Mouse (Mus musculus) liver, embryonic 13.5 days (tissue): Measurements from ENCODE around the gene Net1. TPM values are rescaled to one million over a fixed set of nuclear protein-coding genes. Genes with fewer than 3 reads are reported as not detected.

Source experiments
- ATAC-seq: fragments of 200-750 bp; cut with Nextera tagmentation; 2 replicates; pipeline ENCODE4 v1.8.0; 2017; ENCODE audit warnings: low read depth, mild to moderate bottlenecking, moderate number of reproducible peaks, moderate library complexity
- DNase-seq: peaks from one replicate; pipeline ENCODE4 v3.0.0; 2022
- H3K27ac ChIP-seq: fragments of 300-500 bp; sonication (generic); 2 replicates; pipeline ENCODE4 v1.5.1; 2015; ENCODE audit warnings: moderate library complexity, mild to moderate bottlenecking, inconsistent platforms
- H3K27me3 ChIP-seq: fragments of 300-500 bp; sonication (generic); 2 replicates; pipeline ENCODE4 v1.6.1; 2015; ENCODE audit warnings: mild to moderate bottlenecking, inconsistent platforms
- H3K36me3 ChIP-seq: fragments of 300-500 bp; sonication (generic); 2 replicates; pipeline ENCODE4 v1.6.1; 2015; ENCODE audit warnings: mild to moderate bottlenecking, inconsistent platforms
- H3K4me1 ChIP-seq: fragments of 300-500 bp; sonication (generic); replicated peaks from 2 replicates; pipeline ENCODE4 v1.6.1; 2015; ENCODE audit warnings: inconsistent platforms
- H3K4me2 ChIP-seq: fragments of 300-500 bp; sonication (generic); 2 replicates; pipeline ENCODE4 v1.6.1; 2015; ENCODE audit warnings: inconsistent platforms, mild to moderate bottlenecking, moderate library complexity
- H3K4me3 ChIP-seq: fragments of 300-500 bp; sonication (generic); replicated peaks from 2 replicates; pipeline ENCODE4 v1.5.1; 2015; ENCODE audit warnings: mild to moderate bottlenecking, inconsistent platforms
- H3K9ac ChIP-seq: fragments of 300-500 bp; sonication (generic); 2 replicates; pipeline ENCODE4 v1.6.1; 2015; ENCODE audit warnings: mild to moderate bottlenecking, inconsistent platforms
- H3K9me3 ChIP-seq: fragments of 300-500 bp; sonication (generic); replicated peaks from 2 replicates; pipeline ENCODE4 v1.6.1; 2016; ENCODE audit warnings: inconsistent platforms
- WGBS: fragments of 180-500 bp; shearing (Covaris S2); methylation state at CpG from one replicate; pipeline ENCODE4 v1.1.7; 2015; ENCODE audit not compliant: insufficient replicate concordance; 5-methylcytosine and 5-hydroxymethylcytosine counted together
- polyA plus RNA-seq: library from polyadenylated mRNA; unstranded; fragments of >200 nt; fragmentation: Nextera tagmentation; extraction: Ambion mirVana; gene quantifications from 2 replicates; pipeline ENCODE4 v1.2.1, GENCODE M21; 2015

Net1 gene
- polyA plus RNA-seq, result 53.6 and 66.0 TPM in 2 replicates

- H3K36me3 ChIP-seq, result peaks cover 13% of the 10 kb centered on the region
- no peaks in the 10 kb centered on the region for H3K27me3 ChIP-seq
- ATAC-seq, result peak; percentile 93
- H3K4me1 ChIP-seq, result peaks cover 30% of the 10 kb centered on the region
- peak within 1 kb of the TSS; percentile 90 for H3K4me3 ChIP-seq
- no peaks in the 10 kb centered on the region for H3K9me3 ChIP-seq
- H3K9ac ChIP-seq, result peak within 1 kb of the TSS; percentile 91
- WGBS, result under 1% methylated on average over 52 of the region's 52 CpGs
- peak; percentile 86 for DNase-seq
- peak within 1 kb of the TSS; percentile 72 for H3K27ac ChIP-seq
- H3K4me2 ChIP-seq, result peak within 1 kb of the TSS; percentile 73
These were observed at the start of gene Net1, which contains the start of gene Tubal3 for GRCm38 (mm10) chr13:3917571-3918311. Gene Net1 (minus strand): TSS chr13:3918220. Gene Tubal3 (plus strand): TSS chr13:3918274.

GRCm38 (mm10) chr13:3951198-3951914 lies 33.3 kb upstream of the Net1 start:
- WGBS, result 60% methylated on average over 6 of the region's 6 CpGs
- H3K4me3 ChIP-seq, result no peak overlapping the region

GRCm38 (mm10) chr13:3949477-3949876 lies 31.5 kb upstream of the Net1 start:
- Histone ChIP-seq H3K9ac (no peak overlapping the region), H3K27ac (no peak overlapping the region), H3K4me3 (no peak overlapping the region), H3K4me1 (no peaks in the 10 kb centered on the region), H3K4me2 (no peak overlapping the region), H3K36me3 (no peaks in the 10 kb centered on the region), H3K27me3 (no peaks in the 10 kb centered on the region), H3K9me3 (no peaks in the 10 kb centered on the region)
- ATAC-seq, result no peak
- DNase-seq, result no peak
- 74% methylated on average over 4 of the region's 4 CpGs for WGBS

More at GRCm38 (mm10) chr13:3951198-3951914, 33.3 kb upstream of the Net1 start:
- no peaks in the 10 kb centered on the region for H3K9me3 ChIP-seq
- no peaks in the 10 kb centered on the region for H3K36me3 ChIP-seq
- DNase-seq, result no peak
- no peak overlapping the region for H3K27ac ChIP-seq
- H3K4me2 ChIP-seq, result no peak overlapping the region
- no peak overlapping the region for H3K9ac ChIP-seq
- ATAC-seq, result no peak
- H3K27me3 ChIP-seq, result no peaks in the 10 kb centered on the region
- H3K4me1 ChIP-seq, result no peaks in the 10 kb centered on the region

DNA sequence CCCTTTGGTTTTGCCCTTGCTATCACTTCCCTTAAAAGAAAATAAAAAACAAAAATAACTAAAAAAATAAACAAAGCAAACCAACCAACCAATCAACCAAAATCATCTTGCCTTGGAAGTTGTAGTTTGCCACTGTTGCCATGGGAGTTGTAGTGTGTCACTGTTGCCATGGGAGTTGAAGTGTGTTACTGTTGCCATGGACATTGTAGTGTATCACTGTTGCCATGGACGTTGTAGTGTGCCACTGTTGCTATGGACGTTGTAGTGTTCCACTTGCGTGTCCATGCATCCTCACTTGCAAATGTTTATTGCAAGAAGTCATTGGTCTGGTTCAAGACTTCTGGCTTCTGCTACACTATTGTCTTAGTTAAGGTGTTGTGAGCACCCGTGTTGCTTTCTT lies 29.2 kb upstream of the Net1 start:
- H3K36me3 ChIP-seq, result no peaks in the 10 kb centered on the region
- H3K27ac ChIP-seq, result no peak overlapping the region
- 67% methylated on average over 4 of the region's 4 CpGs for WGBS
- no peaks in the 10 kb centered on the region for H3K9me3 ChIP-seq
- DNase-seq, result no peak
- H3K27me3 ChIP-seq, result no peaks in the 10 kb centered on the region
- H3K4me3 ChIP-seq, result no peak overlapping the region
- H3K9ac ChIP-seq, result no peak overlapping the region
- ATAC-seq, result no peak
- no peak overlapping the region for H3K4me2 ChIP-seq
- no peaks in the 10 kb centered on the region for H3K4me1 ChIP-seq

GRCm38 (mm10) chr13:3945249-3945648 lies 27.2 kb upstream of the Net1 start, which contains the start of gene Ucn3:
Gene Ucn3 (minus strand): TSS chr13:3945349.
- DNase-seq, result no peak
- WGBS, result 57% methylated on average over 2 of the region's 2 CpGs
- Histone ChIP-seq H3K4me3 (no peak within 1 kb of the TSS), H3K9ac (no peak within 1 kb of the TSS), H3K4me1 (no peaks in the 10 kb centered on the region), H3K27ac (no peak within 1 kb of the TSS), H3K4me2 (no peak within 1 kb of the TSS), H3K27me3 (no peaks in the 10 kb centered on the region), H3K9me3 (no peaks in the 10 kb centered on the region), H3K36me3 (no peaks in the 10 kb centered on the region)
- no peak for ATAC-seq

DNA sequence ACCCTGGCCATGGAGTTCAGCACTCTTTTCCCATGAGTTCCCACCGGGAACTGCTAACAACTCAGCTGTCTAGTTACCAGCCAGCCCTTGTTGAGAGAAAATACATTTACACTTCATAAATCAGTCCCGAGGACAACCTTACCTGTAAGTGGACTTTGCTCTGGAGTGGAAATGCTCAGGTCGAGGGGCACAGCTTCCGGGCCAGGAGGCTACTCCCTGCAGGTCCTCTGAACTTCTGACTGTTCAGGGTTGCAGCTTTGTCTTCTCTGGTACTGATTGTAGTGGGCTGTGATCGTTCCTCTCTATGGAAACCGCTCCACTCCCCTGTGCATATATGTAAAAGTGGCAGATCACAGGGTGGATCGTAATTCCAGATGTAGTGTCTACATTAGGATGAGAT lies 26.7 kb upstream of the Net1 start:
- no peaks in the 10 kb centered on the region for H3K27me3 ChIP-seq
- no peak for ATAC-seq
- H3K4me2 ChIP-seq, result no peak overlapping the region
- H3K4me3 ChIP-seq, result no peak overlapping the region
- DNase-seq, result no peak
- 58% methylated on average over 7 of the region's 7 CpGs for WGBS
- no peaks in the 10 kb centered on the region for H3K9me3 ChIP-seq
- H3K36me3 ChIP-seq, result no peaks in the 10 kb centered on the region
- no peak overlapping the region for H3K9ac ChIP-seq
- H3K4me1 ChIP-seq, result no peaks in the 10 kb centered on the region
- no peak overlapping the region for H3K27ac ChIP-seq

DNA sequence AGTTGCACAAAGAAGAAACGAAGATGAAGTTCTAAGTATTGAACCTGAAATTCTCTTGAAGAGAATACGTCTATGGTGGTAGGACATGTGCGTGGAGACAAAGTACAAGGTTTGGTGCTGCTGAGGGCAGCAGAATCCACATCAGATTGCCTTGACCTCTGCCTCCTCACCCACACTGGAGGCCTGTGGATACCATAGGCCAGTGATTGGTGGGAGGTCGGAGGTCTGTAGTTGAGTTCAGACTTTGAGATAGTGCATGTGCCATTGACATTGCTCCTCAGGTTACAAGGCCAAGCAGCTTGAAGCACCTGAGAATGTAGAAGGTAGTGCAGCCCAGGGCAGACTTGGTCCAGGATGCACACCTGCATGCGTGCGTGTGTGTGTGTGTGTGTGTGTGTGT lies 8.0 kb upstream of the Net1 start:
- no peaks in the 10 kb centered on the region for H3K27me3 ChIP-seq
- H3K27ac ChIP-seq, result no peak overlapping the region
- H3K9me3 ChIP-seq, result no peaks in the 10 kb centered on the region
- H3K4me1 ChIP-seq, result no peaks in the 10 kb centered on the region
- ATAC-seq, result no peak
- H3K36me3 ChIP-seq, result no peaks in the 10 kb centered on the region
- DNase-seq, result no peak
- no peak overlapping the region for H3K4me2 ChIP-seq
- no peak overlapping the region for H3K4me3 ChIP-seq
- no peak overlapping the region for H3K9ac ChIP-seq
- WGBS, result 67% methylated on average over 4 of the region's 6 CpGs

- DNase-seq (no peak), ATAC-seq (no peak)
- no peak overlapping the region for H3K9ac ChIP-seq
- no peaks in the 10 kb centered on the region for H3K27me3 ChIP-seq
- no peaks in the 10 kb centered on the region for H3K9me3 ChIP-seq
- no peak overlapping the region for H3K27ac ChIP-seq
- H3K36me3 ChIP-seq, result no peaks in the 10 kb centered on the region
- no peaks in the 10 kb centered on the region for H3K4me1 ChIP-seq
- WGBS, result 64% methylated on average over 6 of the region's 6 CpGs
- H3K4me3 ChIP-seq, result no peak overlapping the region
- no peak overlapping the region for H3K4me2 ChIP-seq
These were observed 7.6 kb upstream of the Net1 start for GRCm38 (mm10) chr13:3925632-3926031.

DNA sequence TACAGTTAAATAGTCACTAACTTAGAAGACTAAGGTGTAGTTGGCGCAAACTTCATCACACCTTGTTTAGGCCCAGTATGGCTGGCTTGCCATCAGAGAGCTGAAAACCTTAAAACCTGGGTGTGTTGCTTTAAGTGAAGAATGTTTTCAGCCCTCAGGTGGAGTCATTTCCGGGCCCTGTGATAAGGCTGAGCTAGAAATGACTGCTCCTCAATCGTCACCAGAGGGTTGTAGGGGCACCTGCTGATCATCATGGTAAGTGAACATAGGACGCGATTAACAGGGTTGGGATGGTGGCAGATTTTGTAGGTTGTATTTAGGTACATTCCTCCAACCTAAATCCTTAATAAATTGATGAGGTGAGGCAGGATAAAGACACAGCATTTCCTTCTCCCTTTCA lies 6.5 kb upstream of the Net1 start:
- Histone ChIP-seq H3K9me3 (no peaks in the 10 kb centered on the region), H3K9ac (no peak overlapping the region), H3K27me3 (no peaks in the 10 kb centered on the region), H3K4me3 (no peak overlapping the region), H3K4me2 (no peak overlapping the region), H3K27ac (no peak overlapping the region), H3K4me1 (no peaks in the 10 kb centered on the region), H3K36me3 (no peaks in the 10 kb centered on the region)
- WGBS, result 66% methylated on average over 5 of the region's 5 CpGs
- DNase-seq, result no peak
- ATAC-seq, result no peak

DNA sequence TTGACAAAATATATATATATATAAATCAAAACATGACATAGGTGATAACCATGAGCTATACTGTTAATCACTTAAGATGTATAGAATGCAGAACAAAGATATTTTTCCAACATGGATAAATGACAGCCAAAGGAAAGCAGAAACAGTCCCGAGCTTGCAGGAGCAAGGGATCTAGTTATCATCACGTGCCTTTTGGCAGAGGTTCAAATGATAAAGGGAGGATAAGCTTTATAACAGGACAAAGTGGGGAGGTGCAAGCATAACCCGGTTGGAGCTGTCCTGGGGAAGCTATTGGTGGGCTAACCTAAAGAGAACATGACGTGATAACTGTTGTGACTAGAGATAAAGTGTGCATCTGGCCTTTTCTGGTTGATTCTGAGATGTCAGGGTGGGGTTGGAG lies 4.5 kb downstream of the Net1 start:
- H3K27ac ChIP-seq, result no peak overlapping the region
- no peak overlapping the region for H3K4me3 ChIP-seq
- no peaks in the 10 kb centered on the region for H3K9me3 ChIP-seq
- peaks cover 39% of the 10 kb centered on the region for H3K36me3 ChIP-seq
- ATAC-seq (no peak), DNase-seq (no peak)
- H3K4me2 ChIP-seq, result no peak overlapping the region
- WGBS, result 35% methylated on average over 4 of the region's 4 CpGs
- no peaks in the 10 kb centered on the region for H3K27me3 ChIP-seq
- H3K9ac ChIP-seq, result no peak overlapping the region
- peaks cover 32% of the 10 kb centered on the region for H3K4me1 ChIP-seq

DNA sequence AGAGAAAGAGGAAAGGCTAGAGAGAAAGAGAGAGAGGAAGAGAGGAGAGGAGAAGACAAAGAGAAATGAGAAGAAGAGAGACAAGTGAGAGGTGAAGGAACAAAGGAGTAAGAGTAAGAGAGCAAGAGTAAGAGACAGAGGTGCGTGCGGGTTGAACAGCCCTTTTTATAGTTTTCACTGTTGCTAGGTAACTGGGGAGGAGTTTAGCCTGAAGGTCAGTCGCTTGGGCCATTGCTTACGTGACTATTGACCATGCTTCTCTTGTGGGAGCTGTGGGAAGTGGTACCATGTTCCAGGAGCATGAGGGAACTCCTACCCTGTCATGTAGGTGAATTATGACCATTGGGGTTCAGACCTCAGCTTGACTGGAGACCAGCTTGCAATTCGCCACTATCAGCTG lies 7.7 kb downstream of the Net1 start:
- no peak for ATAC-seq
- Histone ChIP-seq H3K9ac (no peak overlapping the region), H3K36me3 (peaks cover 46% of the 10 kb centered on the region), H3K27me3 (no peaks in the 10 kb centered on the region), H3K27ac (no peak overlapping the region), H3K9me3 (no peaks in the 10 kb centered on the region), H3K4me1 (peaks cover 15% of the 10 kb centered on the region), H3K4me3 (no peak overlapping the region), H3K4me2 (no peak overlapping the region)
- DNase-seq, result no peak
- 89% methylated on average over 5 of the region's 5 CpGs for WGBS
